Mouse (Mus musculus) frontal cortex, postnatal 14 days (tissue): ENCODE measurements around the gene Spaca7.
"Not testable (repeated sequence)": the region's sequence is repeated elsewhere in the genome, so short reads cannot be mapped to it uniquely, and the experiment has no call there.

Experiments
- DNase-seq, 2 experiments: peaks; one replicate each; pipeline ENCODE4 v3.0.0; 2022; ENCODE audit warnings: low spot score in 2 of 2

Spaca7 gene

GRCm38 (mm10) chr8:12572814-12573534 is at the start of gene Spaca7:
TSS of gene Spaca7 (plus strand) at chr8:12573029.
- DNase-seq = no peak

GRCm38 (mm10) chr8:12524279-12524678 is 48.5 kb upstream of the Spaca7 start:
- DNase-seq = no peak

GRCm38 (mm10) chr8:12528659-12529058 is 44.2 kb upstream of the Spaca7 start:
- no peak for DNase-seq

DNA sequence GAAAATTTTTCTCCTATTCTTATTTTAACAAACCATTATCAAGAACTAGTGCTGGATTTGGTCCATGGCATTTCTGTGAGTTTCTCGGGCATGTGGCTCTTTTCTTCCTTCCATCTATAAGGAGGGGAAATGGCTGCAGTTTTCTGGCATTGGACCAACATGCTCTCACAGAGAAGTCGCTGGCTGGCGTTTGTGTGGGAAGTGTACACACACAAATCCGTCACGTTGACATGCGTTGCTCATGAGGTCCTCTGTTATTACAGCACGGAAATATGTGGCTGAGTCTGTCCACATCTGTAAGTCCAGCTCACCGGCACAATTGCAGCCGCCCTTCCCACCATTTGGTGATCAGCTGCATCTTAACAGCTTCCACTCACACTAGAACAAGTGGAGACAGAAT is 37.2 kb upstream of the Spaca7 start:
- no peak for DNase-seq

DNA sequence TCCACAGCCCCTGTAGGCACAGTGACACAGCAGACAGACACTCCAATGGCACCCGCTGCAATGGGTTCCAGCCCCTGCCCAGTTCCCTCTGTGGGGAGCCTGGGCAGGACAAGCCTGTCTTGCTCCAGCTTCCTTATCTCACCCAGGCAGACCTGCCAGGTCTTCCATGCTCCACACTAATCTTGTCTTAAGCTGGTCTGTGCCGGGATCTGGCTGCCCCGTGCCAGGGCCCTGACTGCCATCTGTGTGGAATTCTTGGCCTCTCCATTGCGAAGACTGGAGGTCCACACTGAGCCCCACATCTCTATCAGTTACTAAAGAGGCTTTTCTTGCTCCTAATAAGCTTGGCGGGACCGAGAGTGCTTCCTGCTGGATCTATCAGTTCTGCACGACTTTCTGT is 36.5 kb upstream of the Spaca7 start:
- DNase-seq = no peak

GRCm38 (mm10) chr8:12545236-12545635 is 27.6 kb upstream of the Spaca7 start:
- DNase-seq = no peak

DNA sequence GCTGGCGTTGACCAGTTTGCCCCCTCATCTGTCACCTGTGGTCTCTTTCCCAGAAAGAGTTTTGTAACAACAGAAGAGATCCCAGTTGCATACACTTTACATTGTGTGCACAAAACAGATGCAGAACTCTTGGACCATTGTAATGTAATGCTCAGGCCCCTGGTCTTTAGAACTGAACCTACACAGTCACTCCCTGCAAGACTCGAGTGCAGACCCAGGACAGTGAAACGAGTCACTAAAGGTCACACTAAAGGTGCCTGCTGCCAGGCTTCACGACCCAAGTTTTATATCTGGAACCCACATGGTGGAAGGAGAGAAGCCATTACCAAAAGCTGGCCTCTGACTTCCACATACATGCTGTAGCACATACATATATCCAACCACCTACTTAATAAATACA is 27.2 kb upstream of the Spaca7 start:
- DNase-seq = no peak

DNA sequence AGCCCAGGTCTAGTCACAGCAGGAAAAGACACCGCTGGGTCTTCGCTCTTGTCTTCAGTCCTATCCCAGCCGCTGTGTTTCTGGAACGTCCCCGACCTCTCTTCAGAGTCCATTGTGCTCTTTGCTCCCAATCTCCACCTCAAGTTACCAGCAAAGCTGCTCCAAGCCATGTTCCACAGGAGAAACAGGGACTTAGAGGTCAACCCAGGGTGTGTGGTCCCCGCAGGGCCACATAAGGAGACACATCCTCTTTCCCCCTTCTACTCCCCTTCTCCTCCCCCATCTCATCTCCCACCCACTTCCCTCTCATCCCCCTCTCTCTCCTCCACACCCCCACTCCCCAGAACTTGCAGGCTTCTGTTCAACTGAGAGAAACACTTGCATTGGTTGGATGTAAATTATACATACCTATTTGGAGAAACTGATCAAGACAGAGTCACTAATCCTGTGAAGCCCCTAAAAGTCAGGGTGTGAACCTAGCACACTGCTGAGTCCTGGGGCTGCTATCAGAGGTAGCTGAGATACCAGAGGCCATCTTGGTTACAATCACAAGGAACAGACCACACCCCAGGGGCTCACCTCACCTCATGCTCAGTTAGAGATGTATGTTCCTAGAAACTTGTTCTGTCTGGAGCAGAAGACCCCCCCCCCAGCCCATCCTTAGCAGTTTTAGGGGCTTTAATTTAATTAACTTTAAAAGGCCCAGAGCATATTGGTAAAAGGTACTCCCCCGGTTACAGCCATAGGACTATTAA is 25.2 kb upstream of the Spaca7 start:
- DNase-seq = no peak

DNA sequence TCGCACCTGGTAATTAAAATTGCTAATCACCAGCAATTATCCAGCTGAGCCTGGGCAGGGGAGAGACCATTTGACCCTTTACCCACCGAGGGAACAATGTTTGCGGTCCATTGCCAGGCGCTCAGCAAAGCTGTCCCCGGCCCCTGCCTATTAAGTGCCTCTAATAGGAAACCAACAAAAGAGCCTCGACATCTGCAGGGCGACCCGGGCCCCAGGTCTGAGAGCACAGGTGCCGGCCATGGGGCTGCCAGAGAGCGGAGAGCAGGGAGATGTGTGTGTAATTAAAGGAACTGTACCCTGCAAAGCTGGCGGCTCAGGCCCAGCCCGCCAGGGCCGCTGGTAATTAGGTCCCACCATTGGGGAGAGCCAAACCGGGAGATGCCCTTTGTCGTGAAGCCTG is 24.6 kb upstream of the Spaca7 start:
- no peak for DNase-seq

DNA sequence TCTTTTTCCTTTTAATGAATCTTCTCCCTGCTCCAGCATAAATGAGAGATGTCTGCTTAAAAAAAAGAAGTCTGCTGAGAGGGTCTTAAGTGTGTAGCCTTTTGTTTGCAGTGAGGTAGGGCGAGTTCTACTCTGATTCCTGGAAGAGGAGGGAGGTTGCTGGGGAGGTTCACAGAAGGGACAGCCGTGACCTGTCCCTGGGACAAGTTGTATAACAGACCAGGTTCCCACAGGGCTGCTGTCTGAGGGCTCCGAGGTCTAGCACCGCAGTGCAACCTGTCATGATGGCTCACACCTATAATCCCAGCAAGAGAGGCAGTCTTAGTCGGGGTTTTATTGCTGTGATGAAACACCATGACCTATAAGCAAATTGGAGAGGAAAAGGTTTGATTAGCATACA is 24.1 kb upstream of the Spaca7 start:
- DNase-seq = no peak

DNA sequence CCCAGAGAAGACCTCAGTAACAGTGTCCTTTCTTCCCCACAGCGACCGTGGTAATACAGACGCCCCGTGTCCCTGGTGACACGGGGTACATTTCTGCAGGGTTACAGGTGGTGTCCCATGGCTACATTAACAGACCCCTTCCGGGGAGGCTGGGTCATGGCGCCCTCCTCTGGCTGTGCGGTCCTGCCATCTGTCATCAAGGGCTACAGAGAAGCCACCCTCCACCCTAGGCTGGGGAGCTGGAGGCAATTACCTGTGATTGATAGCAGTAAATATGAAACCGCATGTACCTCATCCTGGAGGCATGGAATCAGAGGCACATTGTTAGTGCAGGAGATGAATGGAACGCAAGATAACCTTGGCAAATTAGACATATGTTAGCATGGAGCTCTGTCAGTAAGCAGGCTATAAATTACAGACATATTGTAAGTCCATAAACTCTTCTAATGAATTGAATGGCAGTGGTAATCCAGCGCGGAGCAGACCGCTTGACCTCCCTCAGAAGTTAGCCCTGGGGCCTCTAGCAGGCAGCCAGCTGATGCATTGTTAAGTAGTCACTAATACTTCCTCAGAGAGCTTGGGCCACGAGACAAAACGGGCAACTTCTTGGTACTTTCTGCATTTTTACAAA is 17.2 kb upstream of the Spaca7 start:
- DNase-seq = no peak

DNA sequence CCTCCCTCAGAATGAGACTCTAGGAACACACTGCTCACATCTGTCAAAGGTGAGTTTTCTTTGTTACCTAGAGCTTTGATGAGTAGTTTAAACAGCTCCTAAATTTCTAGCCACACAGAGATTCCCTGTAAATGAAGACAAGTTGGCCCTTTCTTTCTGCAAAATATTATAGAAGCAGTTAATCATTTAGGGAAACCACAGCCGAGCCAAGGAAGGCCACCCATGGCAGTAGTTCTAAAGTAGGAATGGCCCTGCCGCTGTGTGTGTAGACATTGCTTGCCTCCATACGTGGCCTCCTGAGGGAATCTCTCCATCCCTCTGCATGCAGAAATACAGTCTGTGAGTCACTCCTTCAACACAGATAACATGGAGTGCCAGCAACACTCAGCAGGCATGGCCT is 14.0 kb upstream of the Spaca7 start:
- no peak for DNase-seq

DNA sequence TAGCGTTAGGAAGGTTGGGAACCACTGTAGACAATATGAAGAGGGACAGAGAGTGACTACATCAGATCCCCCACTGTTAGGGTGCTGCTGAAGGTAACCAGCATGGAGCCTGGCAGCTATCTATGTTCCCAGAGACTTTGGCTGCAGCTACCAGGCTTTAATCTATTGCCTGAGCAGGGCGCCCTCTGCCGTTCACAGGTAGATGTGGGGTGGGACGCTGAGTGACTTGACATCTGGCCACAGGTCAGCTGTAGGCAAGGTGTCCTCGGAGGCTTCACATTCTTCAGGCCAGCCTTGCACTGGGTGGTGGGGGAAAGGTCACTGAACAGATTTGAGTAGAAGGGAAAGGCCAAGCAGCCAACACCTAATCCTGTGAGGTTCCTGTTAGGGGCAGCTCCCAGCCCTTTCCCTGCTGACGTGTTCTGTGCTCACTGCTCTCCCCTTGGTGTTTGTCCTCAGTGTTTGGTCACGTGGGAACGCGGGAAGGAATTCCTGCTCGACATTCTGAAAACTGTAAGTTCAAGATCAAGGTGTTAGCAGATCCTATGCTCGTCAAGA is 11.3 kb upstream of the Spaca7 start:
- DNase-seq = peak; percentile 36 to 50

GRCm38 (mm10) chr8:12564307-12564706 is 8.5 kb upstream of the Spaca7 start:
- DNase-seq = peak in 1 of 2 experiments; percentile 47

DNA sequence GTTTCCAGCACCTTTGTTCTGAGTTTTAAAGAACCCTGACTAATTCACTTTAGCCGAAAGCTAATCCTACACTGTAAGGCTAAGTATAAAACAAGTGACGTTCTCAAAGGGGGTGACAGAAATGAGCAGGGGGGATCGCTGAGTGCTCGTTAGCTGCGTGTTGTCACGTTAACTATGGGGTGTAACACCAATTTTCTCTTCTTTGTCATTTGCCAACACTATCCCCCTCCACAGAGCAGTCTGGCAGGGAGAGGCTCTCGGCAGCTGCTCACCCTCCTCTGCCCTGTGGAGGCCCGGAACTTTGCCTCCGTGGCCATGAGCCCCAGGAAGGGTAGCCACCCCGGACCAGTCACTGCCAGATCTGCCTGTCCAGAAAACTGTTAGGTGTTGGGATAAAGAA is 7.3 kb upstream of the Spaca7 start:
- DNase-seq = no peak

GRCm38 (mm10) chr8:12566509-12566908 is 6.3 kb upstream of the Spaca7 start:
- no peak for DNase-seq

DNA sequence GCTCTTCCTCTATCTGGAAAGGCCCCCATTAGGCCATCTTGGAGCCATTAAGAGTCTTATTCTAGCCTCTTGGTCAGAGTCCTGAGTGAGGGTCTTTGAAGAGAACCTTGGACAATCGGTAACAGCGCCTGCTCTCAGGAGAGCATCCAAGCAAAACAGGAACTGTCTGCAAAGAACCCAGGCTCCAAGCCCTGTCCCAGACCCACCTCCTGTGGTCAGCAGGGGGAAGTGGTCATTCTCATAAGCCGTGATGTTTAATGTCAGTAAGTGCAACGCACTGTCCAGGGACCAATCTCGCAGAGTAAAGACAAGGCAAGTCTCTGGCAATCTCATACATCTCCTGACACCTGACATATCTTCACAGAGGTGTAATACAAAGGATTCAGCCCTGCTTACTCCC is 3.2 kb downstream of the Spaca7 start:
- no peak for DNase-seq

DNA sequence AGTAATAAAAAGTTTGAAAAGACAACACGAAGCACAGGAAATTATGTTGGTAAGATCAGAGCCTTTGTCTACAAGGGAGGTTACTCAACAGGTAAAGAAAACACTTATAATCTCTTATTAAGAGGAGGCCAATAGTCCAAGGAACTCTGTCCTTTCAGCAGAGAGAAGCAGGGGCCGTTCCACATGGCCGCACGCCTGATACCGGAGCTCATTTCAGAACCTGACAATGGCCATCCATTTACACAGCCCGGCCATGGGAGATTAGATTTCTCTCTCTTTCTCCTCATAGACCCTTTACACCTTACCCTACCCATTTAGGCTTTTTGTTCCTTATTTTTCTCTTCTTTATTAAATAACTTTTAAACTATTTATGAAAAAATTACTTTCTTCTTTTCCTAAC is 3.9 kb downstream of the Spaca7 start:
- DNase-seq = no peak

- not testable (repeated sequence) for DNase-seq
Measured at GRCm38 (mm10) chr8:12579339-12579999, 6.6 kb downstream of the Spaca7 start.

GRCm38 (mm10) chr8:12583785-12584184 is 11.0 kb downstream of the Spaca7 start:
- no peak for DNase-seq

GRCm38 (mm10) chr8:12607223-12607622 is 34.4 kb downstream of the Spaca7 start:
- peak; percentile 65 to 80 for DNase-seq

DNA sequence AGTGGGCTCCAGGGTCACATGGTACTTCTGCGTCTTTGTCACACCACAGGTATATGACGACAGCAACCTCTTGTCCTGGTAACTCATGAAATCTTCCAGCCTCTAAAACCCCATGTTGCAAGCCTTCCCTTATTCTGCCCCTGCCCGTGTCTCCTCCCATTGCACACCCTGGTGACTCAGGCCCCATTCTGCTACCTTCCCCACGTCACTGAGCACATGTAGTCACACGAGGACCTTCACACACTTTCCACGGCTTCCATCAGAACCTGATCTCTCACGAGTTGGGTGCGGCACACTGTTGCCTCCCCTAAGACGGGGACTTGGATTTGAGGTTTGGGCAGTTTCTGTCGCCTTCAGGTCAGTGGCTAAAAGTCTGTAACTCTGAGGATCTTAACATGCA is 36.0 kb downstream of the Spaca7 start:
- DNase-seq = no peak
